Mouse (Mus musculus) left cerebral cortex, postnatal 10 days (tissue): Measurements from ENCODE around the gene Vasp. TPM values are rescaled to one million over a fixed set of nuclear protein-coding genes. Genes with fewer than 3 reads are reported as not detected.
"Not testable (repeated sequence)": the region's sequence is repeated elsewhere in the genome, so short reads cannot be mapped to it uniquely, and the experiment has no call there.

Experiments used
- DNase-seq, 2 experiments: peaks; one replicate each; pipeline ENCODE4 v3.0.0; 2021 to 2022; ENCODE audit warnings: low spot score in 2 of 2, mixed read lengths in 1 of 2; ENCODE audit errors: extremely low spot score in 1 of 2
- intact Hi-C: fragments of 180-260 bp; cut with DNase I; formaldehyde crosslinking; loops from one replicate; pipeline ENCODE4 v1.15.1; 2025
- total RNA-seq, 2 experiments: library from RNA; stranded (reverse); gene quantifications; 2 replicates each; pipeline ENCODE4 v1.2.3; 2021

Vasp gene
- total RNA-seq, 2 experiments from 2014 or later: 23.1 to 23.5 TPM

GRCm38 (mm10) chr7:19281680-19282304 is 10.2 kb upstream of the Vasp start:
- DNase-seq: not testable (repeated sequence)
- intact Hi-C loops: loop anchor here (5.0 kb wide), 1 partner anchor 44 kb away; no protein-coding TSS in a partner anchor

- intact Hi-C loops: loop anchor here (5.0 kb wide), 1 partner anchor 42 kb away; no protein-coding TSS in a partner anchor
- DNase-seq: no peak
These were observed 8.0 kb upstream of the Vasp start, which contains the start of gene Ppm1n for GRCm38 (mm10) chr7:19279581-19280114. TSS of gene Ppm1n (minus strand) at chr7:19280064.

- intact Hi-C loops: no loop called here
- DNase-seq: no peak
These were observed 7.4 kb upstream of the Vasp start for GRCm38 (mm10) chr7:19279052-19279451.

GRCm38 (mm10) chr7:19276253-19276652 is 4.6 kb upstream of the Vasp start:
- intact Hi-C loops: no loop called here
- no peak for DNase-seq

- peak in 1 of 2 experiments; percentile 76 for DNase-seq
- intact Hi-C loops: no loop called here
These were observed 652 bp upstream of the Vasp start for GRCm38 (mm10) chr7:19272173-19272764.

- intact Hi-C loops: no loop called here
- DNase-seq: peak in 1 of 2 experiments; percentile 55
These were observed 944 bp downstream of the Vasp start for GRCm38 (mm10) chr7:19270509-19271237.

GRCm38 (mm10) chr7:19269721-19270441 is 1.7 kb downstream of the Vasp start:
- peak in 1 of 2 experiments; percentile 90 for DNase-seq

GRCm38 (mm10) chr7:19268993-19269681 is 2.5 kb downstream of the Vasp start:
- intact Hi-C loops: no loop called here
- no peak for DNase-seq

More at GRCm38 (mm10) chr7:19269721-19270441, 1.7 kb downstream of the Vasp start:
- intact Hi-C loops: no loop called here

GRCm38 (mm10) chr7:19267051-19267450 is 4.6 kb downstream of the Vasp start:
- intact Hi-C loops: no loop called here
- no peak for DNase-seq

GRCm38 (mm10) chr7:19265928-19266822 is 5.4 kb downstream of the Vasp start:
- peak in 1 of 2 experiments; percentile 30 for DNase-seq
- intact Hi-C loops: no loop called here

- DNase-seq: no peak
- intact Hi-C loops: no loop called here
These were observed 6.5 kb downstream of the Vasp start for GRCm38 (mm10) chr7:19265147-19265546.

GRCm38 (mm10) chr7:19258336-19258735 is 13.3 kb downstream of the Vasp start:
- DNase-seq: no peak
- intact Hi-C loops: no loop called here

- DNase-seq: peak in 1 of 2 experiments; percentile 86
- intact Hi-C loops: no loop called here
These were observed 14.1 kb downstream of the Vasp start for GRCm38 (mm10) chr7:19257390-19258022.

GRCm38 (mm10) chr7:19256567-19256966 is 15.1 kb downstream of the Vasp start:
- intact Hi-C loops: no loop called here

GRCm38 (mm10) chr7:19255395-19255794 is 16.2 kb downstream of the Vasp start:
- no peak for DNase-seq
- intact Hi-C loops: no loop called here

More at GRCm38 (mm10) chr7:19256567-19256966, 15.1 kb downstream of the Vasp start:
- no peak for DNase-seq

- intact Hi-C loops: no loop called here
- DNase-seq: no peak
These were observed 18.2 kb downstream of the Vasp start for GRCm38 (mm10) chr7:19253437-19253836.

- intact Hi-C loops: no loop called here
- no peak for DNase-seq
These were observed 19.5 kb downstream of the Vasp start for GRCm38 (mm10) chr7:19252078-19252477.
